Mouse (Mus musculus): Measurements from ENCODE around the gene Emx2. TPM values are rescaled to one million over a fixed set of nuclear protein-coding genes. Genes with fewer than 3 reads are reported as not detected.

Gene Emx2
- polyA plus RNA-seq, 1 experiment from 2014 or later, result not detected

DNA sequence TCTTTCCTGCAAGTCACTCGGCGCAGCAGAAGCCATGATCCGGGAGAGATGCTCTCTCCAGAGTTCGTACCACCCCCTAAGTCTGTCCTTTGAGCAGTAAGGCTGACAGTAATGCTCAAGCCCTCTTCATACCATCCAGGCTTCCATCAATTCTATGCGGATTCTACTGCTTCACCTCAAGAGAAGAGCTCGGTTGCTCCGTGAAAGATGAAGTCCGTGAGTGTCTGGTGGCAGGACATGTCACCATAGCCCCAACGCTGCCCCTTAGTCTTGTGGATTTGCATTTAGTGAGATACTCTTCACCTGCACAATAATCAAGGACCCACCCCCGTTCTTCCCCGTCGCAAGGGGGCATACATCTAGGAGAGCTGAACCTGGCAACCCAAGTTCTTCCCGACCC is 4.6 kb upstream of the Emx2 start:
- Histone ChIP-seq H3K4me3 (no peak overlapping the region), H3K27me3 (replicated peaks) (peaks cover 98% of the 10 kb centered on the region), H3K4me1 (peaks cover 17% of the 10 kb centered on the region), H3K9ac (no peak overlapping the region), H3K36me3 (no peaks in the 10 kb centered on the region), H3K9me3 (no peaks in the 10 kb centered on the region), H3K27ac (replicated peaks) (no peak overlapping the region), H3K4me2 (no peak overlapping the region)
- 11% methylated on average over 13 of the region's 13 CpGs for whole genome bisulfite sequencing
- no peak for ATAC-seq (ENCODE audit: extremely low read depth, insufficient number of reproducible peaks, low FRiP score, low TSS enrichment)

DNA sequence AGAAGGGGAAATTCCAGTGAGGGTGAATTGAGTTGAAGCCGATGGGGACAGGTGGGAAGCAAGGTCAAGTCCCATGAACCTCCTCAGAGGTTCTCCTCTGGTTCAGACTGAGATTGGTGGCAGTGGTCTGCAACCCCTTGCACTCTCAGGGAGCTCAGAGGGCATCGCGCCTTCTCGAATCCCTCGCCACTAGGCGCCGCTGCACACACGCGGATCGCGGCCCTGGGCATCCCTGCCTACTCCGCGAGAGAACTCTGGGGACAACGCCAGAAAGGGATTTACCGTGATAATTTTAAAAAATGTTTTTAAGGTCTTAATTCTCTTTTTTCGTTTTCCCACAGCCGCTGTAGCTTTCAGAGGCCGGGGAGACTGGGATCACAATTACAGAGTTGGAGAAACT is 4.0 kb upstream of the Emx2 start:
- H3K27ac ChIP-seq (replicated peaks), result no peak overlapping the region
- no peak overlapping the region for H3K9ac ChIP-seq
- WGBS, result under 1% methylated on average over 18 of the region's 18 CpGs
- no peaks in the 10 kb centered on the region for H3K9me3 ChIP-seq
- H3K4me2 ChIP-seq, result no peak overlapping the region
- H3K36me3 ChIP-seq, result no peaks in the 10 kb centered on the region
- H3K4me1 ChIP-seq, result peaks cover 23% of the 10 kb centered on the region
- ATAC-seq (ENCODE audit: extremely low read depth, insufficient number of reproducible peaks, low FRiP score, low TSS enrichment), result no peak
- H3K4me3 ChIP-seq, result no peak overlapping the region
- peaks cover 98% of the 10 kb centered on the region for H3K27me3 ChIP-seq (replicated peaks)

DNA sequence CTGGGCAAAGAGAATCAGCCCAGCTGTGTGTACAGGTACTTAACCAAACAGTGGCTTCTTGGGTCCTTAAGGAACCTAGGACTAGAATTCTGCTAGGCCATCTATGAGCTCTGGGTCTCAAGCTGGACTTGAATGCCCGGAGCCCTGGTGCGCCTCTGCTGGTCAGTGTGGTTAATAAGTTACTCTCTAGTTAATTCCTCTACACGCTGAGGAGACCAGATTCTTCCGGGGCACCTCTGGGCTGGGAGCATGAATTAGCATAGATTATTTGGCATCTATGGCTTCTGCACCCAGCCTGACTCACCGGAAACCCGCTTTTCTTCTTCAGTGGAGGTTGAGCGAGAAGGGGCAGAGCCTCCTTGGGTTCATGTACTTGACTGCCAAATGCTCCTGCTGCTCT is 2.5 kb upstream of the Emx2 start:
- Histone ChIP-seq H3K9me3 (no peaks in the 10 kb centered on the region), H3K4me3 (no peak overlapping the region), H3K4me1 (peaks cover 30% of the 10 kb centered on the region), H3K27ac (replicated peaks) (no peak overlapping the region), H3K9ac (no peak overlapping the region), H3K4me2 (no peak overlapping the region), H3K27me3 (replicated peaks) (peaks cover 100% of the 10 kb centered on the region), H3K36me3 (no peaks in the 10 kb centered on the region)
- WGBS, result 7% methylated on average over 7 of the region's 7 CpGs
- ATAC-seq (ENCODE audit: extremely low read depth, insufficient number of reproducible peaks, low FRiP score, low TSS enrichment), result no peak

DNA sequence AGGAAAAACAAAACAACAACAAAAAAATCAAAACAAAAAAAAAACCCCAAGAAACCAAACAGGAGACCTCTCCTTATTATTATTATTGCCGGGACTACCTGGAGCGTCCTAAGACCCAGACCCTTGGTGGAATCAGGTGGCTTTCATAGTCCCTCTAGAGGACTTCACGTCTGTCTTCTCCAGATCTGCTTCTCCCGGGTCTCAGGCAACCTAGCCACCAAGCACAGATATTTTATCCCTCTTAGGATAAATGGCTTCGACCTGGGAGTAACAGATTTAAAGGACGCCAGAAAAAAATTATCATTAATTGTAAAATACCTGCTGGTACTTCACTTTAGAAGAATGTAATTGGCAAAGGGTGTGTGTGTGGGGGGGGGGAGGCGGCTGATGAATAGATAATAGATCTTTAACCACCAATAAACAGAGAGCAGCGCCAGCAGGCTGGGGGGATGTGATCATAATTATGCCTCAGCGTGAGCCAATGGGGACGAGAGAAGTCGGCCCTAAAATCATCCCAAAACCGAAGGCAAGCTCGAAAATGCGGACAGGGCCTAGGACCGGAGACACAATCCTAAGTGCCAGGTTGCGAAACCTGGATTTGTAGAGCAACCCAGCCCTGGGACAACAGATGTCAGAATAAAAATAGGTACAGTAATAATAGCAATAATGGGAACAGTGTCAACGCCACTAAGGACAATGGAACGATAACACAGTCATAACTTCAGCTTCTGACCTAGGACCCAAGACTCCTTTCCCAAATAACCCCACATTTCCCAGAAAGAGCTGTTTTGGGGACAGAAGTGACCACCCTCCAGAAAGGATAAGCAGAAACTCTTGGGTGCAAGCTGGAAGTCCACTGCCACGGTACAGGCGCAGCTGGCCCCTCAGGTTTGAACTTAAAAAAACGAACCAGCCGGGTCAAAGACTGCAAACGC is 894 bp upstream of the Emx2 start:
- H3K9ac ChIP-seq, result 0 out of 2 replicates have a peak overlapping the region, but pooled peaks have one; percentile 37
- no peaks in the 10 kb centered on the region for H3K9me3 ChIP-seq
- H3K27ac ChIP-seq (replicated peaks), result no peak overlapping the region
- peak overlapping the region; percentile 67 for H3K4me2 ChIP-seq
- ATAC-seq (ENCODE audit: extremely low read depth, insufficient number of reproducible peaks, low FRiP score, low TSS enrichment), result no peak
- peak overlapping the region; percentile 46 for H3K4me3 ChIP-seq
- peaks cover 100% of the 10 kb centered on the region for H3K27me3 ChIP-seq (replicated peaks)
- H3K36me3 ChIP-seq, result no peaks in the 10 kb centered on the region
- WGBS, result 4% methylated on average over 23 of the region's 23 CpGs
- H3K4me1 ChIP-seq, result peaks cover 25% of the 10 kb centered on the region

DNA sequence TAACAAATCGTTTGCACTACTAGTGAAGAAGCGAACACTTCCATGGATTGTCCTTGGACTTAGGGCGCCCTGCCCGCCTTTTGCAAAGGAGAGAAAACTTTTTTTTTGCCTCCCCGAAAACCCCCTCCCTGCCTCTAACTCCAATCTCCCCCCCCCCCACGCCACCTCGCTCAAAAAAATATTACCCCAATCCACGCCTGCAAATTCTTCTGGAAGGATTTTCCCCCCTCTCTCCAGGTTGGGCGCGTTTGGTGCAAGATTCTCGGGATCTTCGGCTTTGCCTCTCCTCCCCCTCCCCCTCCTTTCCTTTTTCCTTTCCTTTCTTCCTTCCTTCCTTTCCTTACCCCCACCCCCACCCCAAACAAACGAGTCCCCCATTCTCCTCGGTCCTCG is 567 bp downstream of the Emx2 start:
- Histone ChIP-seq H3K4me1 (peaks cover 25% of the 10 kb centered on the region), H3K27me3 (replicated peaks) (peaks cover 100% of the 10 kb centered on the region), H3K9me3 (no peaks in the 10 kb centered on the region), H3K36me3 (no peaks in the 10 kb centered on the region), H3K9ac (no peak overlapping the region), H3K4me2 (peak overlapping the region; percentile 67), H3K4me3 (peak overlapping the region; percentile 46), H3K27ac (replicated peaks) (no peak overlapping the region)
- WGBS, result under 1% methylated on average over 15 of the region's 15 CpGs
- no peak for ATAC-seq (ENCODE audit: extremely low read depth, insufficient number of reproducible peaks, low FRiP score, low TSS enrichment)

DNA sequence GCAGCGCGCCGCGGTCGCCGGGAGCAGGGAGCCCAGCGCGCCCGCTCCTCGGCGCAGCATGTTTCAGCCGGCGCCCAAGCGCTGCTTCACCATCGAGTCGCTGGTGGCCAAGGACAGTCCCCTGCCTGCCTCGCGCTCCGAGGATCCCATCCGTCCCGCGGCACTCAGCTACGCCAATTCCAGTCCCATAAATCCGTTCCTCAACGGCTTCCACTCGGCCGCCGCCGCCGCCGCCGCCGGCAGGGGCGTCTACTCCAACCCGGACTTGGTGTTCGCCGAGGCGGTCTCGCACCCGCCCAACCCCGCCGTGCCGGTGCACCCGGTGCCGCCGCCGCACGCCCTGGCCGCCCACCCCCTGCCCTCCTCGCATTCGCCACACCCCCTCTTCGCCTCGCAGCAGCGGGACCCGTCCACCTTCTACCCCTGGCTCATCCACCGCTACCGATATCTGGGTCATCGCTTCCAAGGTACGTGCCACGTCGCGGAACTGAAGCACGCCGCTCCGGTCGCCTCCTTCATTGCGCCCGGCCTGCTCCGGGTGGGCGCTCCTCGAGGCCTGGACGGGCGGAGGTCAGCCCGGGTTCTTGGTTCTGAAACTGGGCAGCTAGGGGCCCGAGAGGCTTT is 1.1 kb downstream of the Emx2 start:
- ATAC-seq (ENCODE audit: extremely low read depth, insufficient number of reproducible peaks, low FRiP score, low TSS enrichment), result peak; percentile 29; the same call in 1 of the 2 replicates
- peak overlapping the region; percentile 67 for H3K4me2 ChIP-seq
- no peak overlapping the region for H3K9ac ChIP-seq
- H3K27me3 ChIP-seq (replicated peaks), result peaks cover 100% of the 10 kb centered on the region
- H3K27ac ChIP-seq (replicated peaks), result no peak overlapping the region
- under 1% methylated on average over 73 of the region's 75 CpGs for WGBS
- H3K4me1 ChIP-seq, result peaks cover 25% of the 10 kb centered on the region
- no peaks in the 10 kb centered on the region for H3K36me3 ChIP-seq
- no peaks in the 10 kb centered on the region for H3K9me3 ChIP-seq
- peak overlapping the region; percentile 46 for H3K4me3 ChIP-seq

DNA sequence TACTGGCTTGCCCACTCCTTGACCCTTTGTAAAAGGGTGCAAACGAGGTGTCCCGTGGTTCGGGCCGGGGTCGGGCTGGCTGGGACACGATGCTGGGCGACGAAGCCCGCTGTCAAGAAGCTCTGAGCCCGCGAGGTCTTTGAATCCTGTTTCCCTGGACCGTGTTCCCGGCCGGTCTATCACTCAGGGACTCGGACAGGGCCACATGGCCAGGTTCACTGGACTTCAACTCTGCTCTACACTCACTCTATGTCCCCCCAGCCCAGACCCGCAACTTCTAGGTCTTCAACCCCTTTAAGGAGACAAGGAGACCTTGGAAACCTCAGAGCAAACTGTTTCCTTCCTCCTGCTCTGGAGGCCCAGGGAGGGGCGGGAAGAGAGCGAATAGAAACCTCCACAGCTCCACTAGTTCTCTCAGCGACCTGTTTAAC is 1.7 kb downstream of the Emx2 start:
- Histone ChIP-seq H3K27me3 (replicated peaks) (peaks cover 100% of the 10 kb centered on the region), H3K9me3 (no peaks in the 10 kb centered on the region), H3K4me1 (peaks cover 22% of the 10 kb centered on the region), H3K9ac (no peak overlapping the region), H3K27ac (replicated peaks) (no peak overlapping the region), H3K4me3 (peak overlapping the region; percentile 46), H3K4me2 (peak overlapping the region; percentile 67), H3K36me3 (no peaks in the 10 kb centered on the region)
- under 1% methylated on average over 19 of the region's 19 CpGs for WGBS
- no peak for ATAC-seq (ENCODE audit: extremely low read depth, insufficient number of reproducible peaks, low FRiP score, low TSS enrichment)

DNA sequence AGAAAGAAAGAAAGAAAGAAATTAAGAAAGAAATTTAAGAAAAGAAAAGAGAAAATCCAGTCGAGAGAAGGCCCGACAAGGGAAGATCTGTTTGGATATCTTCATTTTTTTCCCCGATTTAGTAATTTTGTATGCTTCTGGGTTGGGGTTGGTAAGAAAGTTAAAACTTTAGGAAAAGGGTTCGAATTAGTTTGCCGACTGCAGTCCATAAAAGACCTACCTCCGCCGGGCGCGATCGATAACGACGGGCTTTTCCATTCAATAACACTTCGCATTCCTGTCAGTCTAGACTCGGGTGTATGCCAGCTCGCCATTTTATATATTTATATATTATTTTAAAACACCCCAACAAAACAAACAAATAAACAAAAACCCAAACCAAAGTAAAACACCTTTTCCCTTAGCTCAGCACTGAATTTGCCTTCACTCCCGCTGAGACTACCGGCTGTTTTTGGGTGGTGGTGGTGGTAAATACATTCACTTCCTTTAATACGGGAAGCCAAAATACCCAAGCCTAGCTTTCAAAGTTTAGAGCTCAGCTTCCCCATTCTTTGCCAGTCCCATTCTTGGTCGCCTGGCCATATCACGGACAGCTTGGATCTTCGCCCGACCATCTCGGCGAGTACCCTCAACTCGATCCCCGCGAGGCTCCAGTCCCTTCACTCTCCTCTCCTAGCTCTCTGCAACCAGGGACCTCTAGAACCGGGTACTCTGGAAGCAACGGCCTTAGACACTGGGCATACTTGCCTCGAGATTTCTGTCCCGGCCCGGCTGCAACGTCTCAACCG is 2.4 kb downstream of the Emx2 start:
- Histone ChIP-seq H3K4me2 (no peak overlapping the region), H3K27ac (replicated peaks) (no peak overlapping the region), H3K4me1 (peaks cover 22% of the 10 kb centered on the region), H3K9ac (no peak overlapping the region), H3K9me3 (no peaks in the 10 kb centered on the region), H3K36me3 (no peaks in the 10 kb centered on the region), H3K27me3 (replicated peaks) (peaks cover 100% of the 10 kb centered on the region), H3K4me3 (no peak overlapping the region)
- 2% methylated on average over 34 of the region's 34 CpGs for WGBS
- ATAC-seq (ENCODE audit: extremely low read depth, insufficient number of reproducible peaks, low FRiP score, low TSS enrichment), result no peak

DNA sequence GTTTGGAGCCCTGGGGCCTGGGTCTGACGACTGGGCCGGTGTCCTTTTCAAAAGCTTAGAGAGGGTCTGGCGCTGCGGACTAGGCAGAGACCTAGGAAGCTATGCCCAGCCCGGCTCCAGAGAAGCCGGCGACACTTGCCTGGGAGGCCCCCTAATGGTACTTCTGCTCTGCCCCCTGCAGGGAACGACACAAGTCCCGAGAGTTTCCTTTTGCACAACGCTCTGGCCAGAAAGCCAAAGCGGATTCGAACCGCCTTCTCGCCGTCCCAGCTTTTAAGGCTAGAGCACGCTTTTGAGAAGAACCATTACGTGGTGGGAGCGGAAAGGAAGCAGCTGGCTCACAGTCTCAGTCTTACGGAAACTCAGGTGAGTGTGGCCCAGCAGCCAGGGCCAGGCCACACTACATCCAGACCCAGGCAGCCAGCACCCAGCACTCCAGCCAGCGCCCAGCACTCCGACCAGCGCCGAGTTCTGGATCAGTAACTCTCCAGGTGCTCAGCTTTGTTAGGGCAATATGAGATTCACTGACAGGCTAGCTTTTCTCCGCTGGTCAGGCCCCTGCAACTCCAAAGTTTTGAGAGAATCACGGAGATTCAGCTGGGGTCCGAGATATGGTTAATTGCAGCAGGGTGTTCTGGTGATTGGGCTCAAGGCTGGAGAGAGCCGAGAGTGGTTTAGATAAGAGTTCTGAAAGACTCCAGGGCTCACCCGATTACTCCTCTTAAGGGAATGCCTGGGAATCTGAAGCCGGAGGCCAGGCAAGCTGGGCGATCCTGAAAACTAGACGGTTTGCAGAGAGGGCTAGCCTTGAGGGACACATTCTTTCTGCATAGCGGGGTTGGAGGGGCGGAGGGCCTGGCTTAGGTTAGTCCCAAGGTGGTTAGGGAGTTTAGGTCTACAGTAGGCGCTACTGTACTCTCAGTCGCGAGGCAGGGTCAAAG is 3.6 kb downstream of the Emx2 start:
- Histone ChIP-seq H3K9ac (no peak overlapping the region), H3K4me1 (peaks cover 22% of the 10 kb centered on the region), H3K4me2 (no peak overlapping the region), H3K4me3 (no peak overlapping the region), H3K27me3 (replicated peaks) (peaks cover 100% of the 10 kb centered on the region), H3K36me3 (no peaks in the 10 kb centered on the region), H3K9me3 (no peaks in the 10 kb centered on the region), H3K27ac (replicated peaks) (no peak overlapping the region)
- 2% methylated on average over 36 of the region's 36 CpGs for WGBS
- ATAC-seq (ENCODE audit: extremely low read depth, insufficient number of reproducible peaks, low FRiP score, low TSS enrichment), result no peak

DNA sequence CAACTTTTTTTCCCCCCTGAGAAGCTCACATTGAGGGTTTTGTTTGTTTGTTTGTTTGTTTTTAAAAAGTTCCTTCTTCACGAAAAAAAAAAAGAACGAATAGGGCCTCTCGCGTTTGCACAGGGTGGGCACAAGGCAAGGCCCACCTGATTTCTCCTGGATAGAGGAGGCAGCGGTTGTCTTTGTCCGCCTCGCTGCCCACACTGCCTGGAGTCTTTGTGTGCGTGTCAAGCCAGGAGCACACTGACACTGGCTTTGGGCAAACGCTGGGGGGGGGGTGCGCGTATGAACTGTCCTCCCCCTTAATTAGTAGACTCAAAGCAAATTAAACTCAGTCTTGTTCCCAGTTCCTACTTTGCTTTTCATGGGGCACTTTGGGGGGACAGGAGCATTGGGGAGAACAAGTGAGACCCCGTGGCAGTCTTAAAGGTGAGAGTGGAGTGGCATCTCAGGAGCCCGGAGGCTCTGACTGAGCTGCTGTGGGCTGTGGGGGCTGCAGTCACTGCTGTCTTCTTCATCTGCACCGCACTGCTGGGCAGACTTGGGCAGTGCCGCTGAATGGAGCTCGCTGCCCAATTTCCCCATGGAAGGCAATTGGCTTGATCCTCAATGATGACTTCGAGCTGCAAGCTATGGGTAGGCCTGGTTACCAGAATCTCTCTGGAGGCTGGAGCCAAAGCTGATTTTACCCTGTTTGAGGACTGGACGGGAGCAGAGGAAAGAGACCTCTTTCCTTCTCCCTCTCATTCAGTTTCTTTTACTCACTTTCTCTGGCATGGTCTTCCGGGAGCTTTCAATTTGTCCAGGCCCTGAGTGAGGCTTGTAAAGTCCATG is 4.5 kb downstream of the Emx2 start:
- no peak overlapping the region for H3K27ac ChIP-seq (replicated peaks)
- 9% methylated on average over 19 of the region's 19 CpGs for WGBS
- no peak overlapping the region for H3K4me3 ChIP-seq
- H3K4me2 ChIP-seq, result no peak overlapping the region
- no peak for ATAC-seq (ENCODE audit: extremely low read depth, insufficient number of reproducible peaks, low FRiP score, low TSS enrichment)
- H3K9ac ChIP-seq, result no peak overlapping the region
- no peaks in the 10 kb centered on the region for H3K36me3 ChIP-seq
- peaks cover 22% of the 10 kb centered on the region for H3K4me1 ChIP-seq
- peaks cover 100% of the 10 kb centered on the region for H3K27me3 ChIP-seq (replicated peaks)
- H3K9me3 ChIP-seq, result no peaks in the 10 kb centered on the region

All from heart, embryonic 13.5 days (tissue).